Mouse (Mus musculus) liver, embryonic 16.5 days (tissue): Measurements from ENCODE around the gene Gm44503. TPM values are rescaled to one million over a fixed set of nuclear protein-coding genes. Genes with fewer than 3 reads are reported as not detected.
A peak's percentile ranks its signal among the peaks of the same experiment; 100 is the strongest.

ENCODE experiments used
- ATAC-seq: fragments of 200-750 bp; cut with Nextera tagmentation; 2 replicates; pipeline ENCODE4 v1.8.0; 2017; ENCODE audit warnings: low read depth, mild to moderate bottlenecking, moderate number of reproducible peaks, moderate library complexity
- H3K27ac ChIP-seq: fragments of 300-500 bp; sonication (generic); 2 replicates; pipeline ENCODE4 v1.5.1; 2014; ENCODE audit warnings: mild to moderate bottlenecking, low read length
- H3K27me3 ChIP-seq: fragments of 300-500 bp; sonication (generic); 2 replicates; pipeline ENCODE4 v1.6.1; 2014; ENCODE audit warnings: low read depth, low read length, mixed read lengths; ENCODE audit not compliant: control insufficient read depth, insufficient read depth
- H3K36me3 ChIP-seq: fragments of 300-500 bp; sonication (generic); 2 replicates; pipeline ENCODE4 v1.6.1; 2014; ENCODE audit warnings: mild to moderate bottlenecking; ENCODE audit not compliant: control insufficient read depth, insufficient read depth
- H3K4me1 ChIP-seq: fragments of 300-500 bp; sonication (generic); 2 replicates; pipeline ENCODE4 v1.6.1; 2014; ENCODE audit warnings: low read depth, low read length, mixed read lengths; ENCODE audit not compliant: control insufficient read depth
- H3K4me2 ChIP-seq: fragments of 300-500 bp; sonication (generic); 2 replicates; pipeline ENCODE4 v1.6.1; 2014; ENCODE audit warnings: low read depth, low read length, mixed read lengths
- H3K4me3 ChIP-seq: fragments of 300-500 bp; sonication (generic); 2 replicates; pipeline ENCODE4 v1.5.1; 2014; ENCODE audit warnings: low read depth, mild to moderate bottlenecking, low read length
- H3K9ac ChIP-seq: fragments of 300-500 bp; sonication (generic); 2 replicates; pipeline ENCODE4 v1.6.1; 2014; ENCODE audit warnings: low read depth, low read length
- H3K9me3 ChIP-seq: fragments of 300-500 bp; sonication (generic); replicated peaks from 2 replicates; pipeline ENCODE4 v1.6.1; 2016; ENCODE audit warnings: low read length; ENCODE audit not compliant: control insufficient read depth
- WGBS: fragments of 180-500 bp; shearing (Covaris S2); extraction: QIAGEN DNeasy Blood & Tissue Kit; methylation state at CpG from one replicate; pipeline ENCODE4 v1.1.7; 2014; ENCODE audit not compliant: insufficient replicate concordance; 5-methylcytosine and 5-hydroxymethylcytosine counted together
- polyA plus RNA-seq: library from polyadenylated mRNA; unstranded; fragments of >200 nt; fragmentation: Nextera tagmentation; extraction: Ambion mirVana; gene quantifications from 2 replicates; pipeline ENCODE4 v1.2.1, GENCODE M21; 2015

Gm44503 gene
- polyA plus RNA-seq, 1 experiment from 2014 or later, result not detected

GRCm38 (mm10) chr9:72988706-72989105 lies 30.1 kb downstream of the Gm44503 start:
- WGBS, result 75% methylated on average over 5 of the region's 5 CpGs
- H3K9ac ChIP-seq, result no peak overlapping the region
- ATAC-seq, result no peak
- no peaks in the 10 kb centered on the region for H3K36me3 ChIP-seq
- no peak overlapping the region for H3K4me3 ChIP-seq
- H3K4me1 ChIP-seq, result peaks cover 19% of the 10 kb centered on the region
- no peaks in the 10 kb centered on the region for H3K27me3 ChIP-seq
- no peaks in the 10 kb centered on the region for H3K9me3 ChIP-seq
- H3K4me2 ChIP-seq, result no peak overlapping the region
- H3K27ac ChIP-seq, result no peak overlapping the region

- Histone ChIP-seq H3K9me3 (no peaks in the 10 kb centered on the region), H3K4me3 (no peak overlapping the region), H3K36me3 (no peaks in the 10 kb centered on the region), H3K4me1 (peaks cover 6% of the 10 kb centered on the region; the same call in 1 of the 2 replicates), H3K27ac (no peak overlapping the region), H3K4me2 (no peak overlapping the region), H3K27me3 (no peaks in the 10 kb centered on the region), H3K9ac (no peak overlapping the region)
- ATAC-seq, result no peak
- 64% methylated on average over 2 of the region's 2 CpGs for WGBS
Measured at GRCm38 (mm10) chr9:72991420-72991819, 32.8 kb downstream of the Gm44503 start.

GRCm38 (mm10) chr9:72992576-72992975 lies 33.9 kb downstream of the Gm44503 start:
- Histone ChIP-seq H3K4me2 (no peak overlapping the region), H3K9ac (no peak overlapping the region), H3K27ac (no peak overlapping the region), H3K27me3 (no peaks in the 10 kb centered on the region), H3K4me3 (no peak overlapping the region), H3K9me3 (no peaks in the 10 kb centered on the region), H3K4me1 (peaks cover 3% of the 10 kb centered on the region; the same call in 1 of the 2 replicates), H3K36me3 (no peaks in the 10 kb centered on the region)
- no peak for ATAC-seq
- WGBS, result 72% methylated on average over 5 of the region's 5 CpGs

GRCm38 (mm10) chr9:72996167-72996566 lies 37.5 kb downstream of the Gm44503 start:
- Histone ChIP-seq H3K9ac (no peak overlapping the region), H3K4me3 (no peak overlapping the region), H3K36me3 (no peaks in the 10 kb centered on the region), H3K4me2 (no peak overlapping the region), H3K4me1 (no peaks in the 10 kb centered on the region), H3K27me3 (no peaks in the 10 kb centered on the region), H3K9me3 (no peaks in the 10 kb centered on the region), H3K27ac (no peak overlapping the region)
- ATAC-seq, result no peak

GRCm38 (mm10) chr9:72996806-72997205 lies 38.2 kb downstream of the Gm44503 start:
- Histone ChIP-seq H3K4me2 (no peak overlapping the region), H3K4me1 (no peaks in the 10 kb centered on the region), H3K9ac (no peak overlapping the region), H3K27me3 (no peaks in the 10 kb centered on the region), H3K36me3 (no peaks in the 10 kb centered on the region), H3K27ac (no peak overlapping the region), H3K9me3 (no peaks in the 10 kb centered on the region), H3K4me3 (no peak overlapping the region)
- 63% methylated on average over 7 of the region's 7 CpGs for WGBS
- ATAC-seq, result no peak

GRCm38 (mm10) chr9:73000487-73000886 lies 41.8 kb downstream of the Gm44503 start:
- no peak overlapping the region for H3K4me3 ChIP-seq
- no peak for ATAC-seq
- H3K36me3 ChIP-seq, result no peaks in the 10 kb centered on the region; the same call in 1 of the 2 replicates
- H3K9ac ChIP-seq, result no peak overlapping the region
- no peaks in the 10 kb centered on the region for H3K27me3 ChIP-seq
- no peaks in the 10 kb centered on the region; the same call in 1 of the 2 replicates for H3K4me1 ChIP-seq
- H3K9me3 ChIP-seq, result no peaks in the 10 kb centered on the region
- no peak overlapping the region for H3K4me2 ChIP-seq
- WGBS, result 57% methylated on average over 2 of the region's 2 CpGs
- H3K27ac ChIP-seq, result no peak overlapping the region

- Histone ChIP-seq H3K4me3 (no peak overlapping the region), H3K4me2 (no peak overlapping the region), H3K27ac (peak overlapping the region; percentile 24), H3K9me3 (no peaks in the 10 kb centered on the region), H3K9ac (no peak overlapping the region), H3K4me1 (no peaks in the 10 kb centered on the region; the same call in 1 of the 2 replicates), H3K36me3 (no peaks in the 10 kb centered on the region; the same call in 1 of the 2 replicates), H3K27me3 (no peaks in the 10 kb centered on the region)
- WGBS, result 56% methylated on average over 13 of the region's 13 CpGs
- no peak for ATAC-seq
Measured at GRCm38 (mm10) chr9:73001314-73002011, 42.8 kb downstream of the Gm44503 start.

- Histone ChIP-seq H3K9ac (no peak overlapping the region), H3K9me3 (no peaks in the 10 kb centered on the region), H3K4me3 (no peak overlapping the region), H3K36me3 (no peaks in the 10 kb centered on the region; the same call in 1 of the 2 replicates), H3K4me2 (no peak overlapping the region), H3K27me3 (no peaks in the 10 kb centered on the region), H3K27ac (no peak overlapping the region), H3K4me1 (no peaks in the 10 kb centered on the region; the same call in 1 of the 2 replicates)
- 49% methylated on average over 3 of the region's 3 CpGs for WGBS
- ATAC-seq, result 0 out of 2 replicates have a peak, but pooled peaks have one; percentile 50
Measured at GRCm38 (mm10) chr9:73002177-73002576, 43.5 kb downstream of the Gm44503 start.

GRCm38 (mm10) chr9:73004076-73004475 lies 45.4 kb downstream of the Gm44503 start:
- Histone ChIP-seq H3K9ac (no peak overlapping the region), H3K36me3 (no peaks in the 10 kb centered on the region; the same call in 1 of the 2 replicates), H3K27me3 (no peaks in the 10 kb centered on the region), H3K4me3 (no peak overlapping the region), H3K27ac (no peak overlapping the region), H3K9me3 (no peaks in the 10 kb centered on the region), H3K4me2 (no peak overlapping the region), H3K4me1 (no peaks in the 10 kb centered on the region; the same call in 1 of the 2 replicates)
- 81% methylated on average over 8 of the region's 8 CpGs for WGBS
- no peak for ATAC-seq
